Mouse (Mus musculus): ENCODE data around the gene Tmem38a. TPM values are rescaled to one million over a fixed set of nuclear protein-coding genes. Genes with fewer than 3 reads are reported as not detected.
A peak's percentile ranks its signal among the peaks of the same experiment; 100 is the strongest.

The Tmem38a gene
- polyA plus RNA-seq, 1 experiment from 2014 or later: 70.6 TPM

DNA sequence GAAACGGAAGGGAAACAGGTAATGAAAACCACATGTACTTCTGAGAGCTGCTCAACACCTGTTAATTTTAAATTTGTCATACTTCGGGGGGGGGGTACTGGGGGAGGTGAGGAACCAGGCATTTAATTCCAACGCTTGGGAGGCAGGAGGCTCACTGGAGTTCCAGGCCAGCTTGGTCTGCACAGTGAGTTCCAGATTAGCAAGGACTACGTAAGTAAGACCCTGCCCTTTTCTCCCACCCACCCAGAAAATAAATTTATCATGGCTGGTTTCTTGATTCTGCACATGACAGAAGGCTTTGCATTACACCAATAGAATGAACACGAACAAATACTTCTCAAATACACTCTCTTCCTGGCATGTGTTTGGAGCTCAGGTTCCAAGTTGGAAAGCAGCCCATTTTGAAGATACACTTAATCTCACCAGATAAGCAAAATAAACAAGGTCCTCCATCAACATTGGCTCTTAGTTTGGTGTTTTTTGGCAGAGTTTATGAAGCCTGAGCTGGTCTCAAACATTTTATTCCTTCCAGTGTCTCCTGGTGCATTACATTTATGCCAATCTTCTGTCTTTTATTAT is 22.5 kb upstream of the Tmem38a start:
- peak overlapping the region; percentile 80 for H3K9ac ChIP-seq (ENCODE audit: low read depth, low read length)

DNA sequence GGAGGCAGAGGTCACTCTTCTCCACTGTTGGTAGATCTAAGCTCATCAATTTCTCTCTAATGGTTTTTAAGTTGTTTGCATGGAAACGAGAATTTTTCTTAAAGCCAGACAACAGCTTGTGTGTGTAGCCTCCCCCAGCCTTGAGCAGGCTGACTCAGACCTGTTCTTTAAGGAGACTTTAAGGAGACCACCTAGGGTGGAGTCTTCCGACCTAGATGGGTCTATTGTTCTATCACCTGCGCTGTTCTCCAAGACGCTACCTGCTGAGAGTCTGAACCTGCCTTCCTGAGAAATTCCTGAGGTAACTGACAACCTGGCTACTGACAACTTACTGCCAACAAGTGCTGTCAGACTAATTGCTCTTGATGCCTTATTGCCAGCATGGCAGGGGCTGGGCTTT is 16.1 kb upstream of the Tmem38a start:
- WGBS: 43% methylated on average over 4 of the region's 4 CpGs
- Histone ChIP-seq H3K27me3 (replicated peaks; ENCODE audit: control insufficient read depth, insufficient read depth, low read length) (no peaks in the 10 kb centered on the region), H3K4me1 (ENCODE audit: control insufficient read depth, insufficient read depth, low read length) (no peaks in the 10 kb centered on the region), H3K27ac (replicated peaks; ENCODE audit: low read depth, low read length) (no peak overlapping the region), H3K4me2 (ENCODE audit: low read depth, low read length) (no peak overlapping the region), H3K9me3 (ENCODE audit: control insufficient read depth, low read length) (no peaks in the 10 kb centered on the region), H3K4me3 (ENCODE audit: low read depth, low read length) (no peak overlapping the region), H3K9ac (ENCODE audit: low read depth, low read length) (no peak overlapping the region), H3K36me3 (ENCODE audit: control insufficient read depth, insufficient read depth, low read length) (peaks cover 23% of the 10 kb centered on the region)
- ATAC-seq (ENCODE audit: low read depth): no peak
- no peak for DNase-seq (ENCODE audit: low spot score)

More for the DNA sequence above, 22.5 kb upstream of the Tmem38a start:
- Histone ChIP-seq H3K4me1 (ENCODE audit: control insufficient read depth, insufficient read depth, low read length) (peaks cover 20% of the 10 kb centered on the region), H3K9me3 (ENCODE audit: control insufficient read depth, low read length) (no peaks in the 10 kb centered on the region), H3K4me2 (ENCODE audit: low read depth, low read length) (peak overlapping the region; percentile 86), H3K27ac (replicated peaks; ENCODE audit: low read depth, low read length) (peak overlapping the region; percentile 94), H3K36me3 (ENCODE audit: control insufficient read depth, insufficient read depth, low read length) (peaks cover 14% of the 10 kb centered on the region; the same call in 1 of the 2 replicates), H3K27me3 (replicated peaks; ENCODE audit: control insufficient read depth, insufficient read depth, low read length) (no peaks in the 10 kb centered on the region), H3K4me3 (ENCODE audit: low read depth, low read length) (peak overlapping the region; percentile 98)
- 6% methylated on average over 5 of the region's 5 CpGs for WGBS
- ATAC-seq (ENCODE audit: low read depth): no peak
- DNase-seq (ENCODE audit: low spot score): peak; percentile 68

DNA sequence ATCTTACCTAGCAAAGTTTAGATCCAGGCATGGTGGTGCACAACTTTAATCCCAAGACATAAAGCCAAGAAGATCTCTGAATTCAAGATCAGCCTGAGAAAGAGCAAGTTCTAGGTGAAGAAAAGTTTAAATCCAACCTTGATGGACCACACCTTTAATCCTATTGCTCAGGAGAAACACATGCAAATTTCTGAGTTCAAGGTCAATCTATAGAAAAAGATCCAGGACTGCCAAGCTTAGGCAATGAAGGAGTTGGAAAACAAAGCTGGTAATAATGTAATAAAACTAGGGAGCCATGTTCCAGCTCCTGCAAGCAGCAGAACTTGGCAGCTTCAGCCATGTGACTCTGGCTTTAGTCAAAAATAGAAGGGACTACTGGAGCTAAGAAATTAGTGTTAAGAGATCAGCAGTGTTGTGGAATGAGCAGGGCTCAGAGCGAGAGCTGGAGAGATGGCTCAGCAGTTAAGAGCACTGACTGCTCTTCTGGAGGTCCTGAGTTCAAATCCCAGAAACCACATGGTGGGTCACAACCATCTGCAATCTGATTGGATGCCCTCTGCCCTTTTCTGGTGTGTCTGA is 10.7 kb upstream of the Tmem38a start:
- no peaks in the 10 kb centered on the region for H3K4me1 ChIP-seq (ENCODE audit: control insufficient read depth, insufficient read depth, low read length)
- H3K4me2 ChIP-seq (ENCODE audit: low read depth, low read length): no peak overlapping the region
- no peak overlapping the region for H3K4me3 ChIP-seq (ENCODE audit: low read depth, low read length)
- H3K27me3 ChIP-seq (replicated peaks; ENCODE audit: control insufficient read depth, insufficient read depth, low read length): no peaks in the 10 kb centered on the region
- H3K27ac ChIP-seq (replicated peaks; ENCODE audit: low read depth, low read length): no peak overlapping the region
- ATAC-seq (ENCODE audit: low read depth) (no peak), DNase-seq (ENCODE audit: low spot score) (no peak)
- H3K36me3 ChIP-seq (ENCODE audit: control insufficient read depth, insufficient read depth, low read length): peaks cover 50% of the 10 kb centered on the region
- H3K9ac ChIP-seq (ENCODE audit: low read depth, low read length): no peak overlapping the region
- no peaks in the 10 kb centered on the region for H3K9me3 ChIP-seq (ENCODE audit: control insufficient read depth, low read length)
- WGBS: 68% methylated on average over 1 of the region's 1 CpGs

DNA sequence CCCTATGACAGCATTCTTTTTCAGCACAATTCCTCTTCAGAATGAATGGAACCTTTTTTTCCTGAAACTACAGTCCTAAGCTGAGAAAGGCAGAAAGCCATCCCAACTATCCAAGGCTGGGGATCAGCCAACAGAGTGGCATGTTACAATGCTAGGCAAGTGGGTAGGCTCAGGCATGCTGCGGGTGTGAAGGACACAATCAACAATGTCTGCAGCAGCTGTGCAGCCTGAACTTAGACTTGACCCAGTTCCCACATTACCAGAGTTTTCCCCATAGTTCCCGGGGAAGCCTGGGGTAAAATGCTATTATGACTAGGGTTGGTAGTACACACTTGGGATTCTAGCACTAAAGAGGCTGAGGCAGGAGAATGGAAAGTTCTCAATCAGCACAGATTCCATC is 5.9 kb upstream of the Tmem38a start:
- H3K27me3 ChIP-seq (replicated peaks; ENCODE audit: control insufficient read depth, insufficient read depth, low read length): no peaks in the 10 kb centered on the region
- H3K4me3 ChIP-seq (ENCODE audit: low read depth, low read length): no peak overlapping the region
- no peaks in the 10 kb centered on the region for H3K9me3 ChIP-seq (ENCODE audit: control insufficient read depth, low read length)
- peaks cover 4% of the 10 kb centered on the region for H3K4me1 ChIP-seq (ENCODE audit: control insufficient read depth, insufficient read depth, low read length)
- DNase-seq (ENCODE audit: low spot score): no peak
- peaks cover 63% of the 10 kb centered on the region for H3K36me3 ChIP-seq (ENCODE audit: control insufficient read depth, insufficient read depth, low read length)
- H3K9ac ChIP-seq (ENCODE audit: low read depth, low read length): no peak overlapping the region
- WGBS: 96% methylated on average over 2 of the region's 2 CpGs
- H3K4me2 ChIP-seq (ENCODE audit: low read depth, low read length): no peak overlapping the region
- no peak for ATAC-seq (ENCODE audit: low read depth)
- no peak overlapping the region for H3K27ac ChIP-seq (replicated peaks; ENCODE audit: low read depth, low read length)

DNA sequence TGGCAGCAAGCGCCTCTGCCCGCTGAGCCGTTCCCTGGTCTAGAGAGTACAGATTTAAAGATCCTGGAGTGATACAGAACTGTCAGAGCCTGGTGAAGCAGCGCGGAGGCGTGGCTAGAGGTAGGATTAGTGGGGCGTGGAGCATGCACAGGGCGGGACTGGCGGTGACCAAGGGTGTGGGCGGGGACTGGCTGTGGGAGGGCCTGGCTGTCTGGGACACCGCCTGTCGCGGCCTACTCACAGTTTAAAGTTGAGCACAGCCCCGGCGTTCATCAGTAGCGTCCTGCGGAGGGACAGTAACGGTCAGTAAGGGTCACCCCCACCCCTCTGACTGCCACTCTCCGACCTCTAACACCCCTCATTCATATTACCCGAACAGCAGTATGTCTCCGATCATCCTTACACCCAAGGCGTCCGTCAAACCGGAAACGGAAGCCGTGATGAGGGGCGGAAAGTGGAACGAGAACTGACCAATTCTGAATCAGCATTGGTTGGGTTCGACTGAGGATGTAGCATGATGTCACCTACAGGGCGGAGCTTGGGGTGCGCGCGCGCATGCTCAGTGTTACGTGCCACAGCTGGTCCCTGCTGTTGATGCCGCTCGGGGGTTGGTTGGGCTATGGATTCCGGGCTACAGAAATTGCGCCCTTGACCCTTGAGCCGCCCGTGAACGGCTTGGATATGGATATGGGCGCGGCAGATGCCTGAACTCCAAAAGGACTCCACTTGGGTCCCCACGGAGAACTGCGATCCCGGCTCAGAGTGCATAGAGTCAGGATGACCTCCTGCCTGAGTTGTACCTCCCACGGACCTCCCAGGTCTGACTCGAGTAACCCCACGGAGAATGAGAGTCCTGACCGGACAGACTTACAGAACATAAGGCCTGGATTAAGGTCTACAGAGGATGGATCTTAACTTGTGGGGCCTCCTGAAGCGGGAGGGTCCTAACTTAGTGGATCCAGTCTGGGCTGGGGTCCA is 933 bp upstream of the Tmem38a start, which contains the start of gene Smim7:
Gene Smim7 (minus strand): TSS at position 456 of the 978 bp plus-strand sequence.
- Histone ChIP-seq H3K27ac (replicated peaks; ENCODE audit: low read depth, low read length) (peak within 1 kb of the TSS; percentile 95), H3K9me3 (ENCODE audit: control insufficient read depth, low read length) (no peaks in the 10 kb centered on the region), H3K4me3 (ENCODE audit: low read depth, low read length) (peak within 1 kb of the TSS; percentile 70), H3K27me3 (replicated peaks; ENCODE audit: control insufficient read depth, insufficient read depth, low read length) (no peaks in the 10 kb centered on the region), H3K4me1 (ENCODE audit: control insufficient read depth, insufficient read depth, low read length) (peaks cover 8% of the 10 kb centered on the region), H3K36me3 (ENCODE audit: control insufficient read depth, insufficient read depth, low read length) (peaks cover 38% of the 10 kb centered on the region), H3K9ac (ENCODE audit: low read depth, low read length) (peak within 1 kb of the TSS; percentile 80), H3K4me2 (ENCODE audit: low read depth, low read length) (peak within 1 kb of the TSS; percentile 73)
- ATAC-seq (ENCODE audit: low read depth) (peak; percentile 97), DNase-seq (ENCODE audit: low spot score) (peak; percentile 99)
- 0% methylated on average over 39 of the region's 52 CpGs for WGBS

DNA sequence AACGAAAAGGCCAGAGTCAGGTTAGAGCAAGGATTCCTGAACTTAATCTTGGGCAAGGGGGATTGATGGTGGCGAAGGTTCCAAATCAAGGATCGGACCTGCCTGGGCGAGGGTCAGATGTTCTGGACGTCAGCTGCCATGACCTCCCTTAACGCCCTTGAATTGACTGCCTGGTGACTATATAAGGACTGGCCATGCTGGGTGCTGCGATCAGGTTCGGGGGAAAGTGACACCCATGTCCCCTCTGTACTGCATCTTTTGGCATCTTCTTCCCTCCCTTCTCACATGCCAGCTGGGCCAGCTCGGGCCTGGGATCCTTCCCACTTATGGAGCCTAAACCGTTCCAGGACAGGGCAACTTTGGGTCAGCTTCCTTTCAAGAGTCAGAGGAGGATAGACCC is 652 bp downstream of the Tmem38a start:
- ATAC-seq (ENCODE audit: low read depth) (no peak), DNase-seq (ENCODE audit: low spot score) (no peak)
- H3K4me3 ChIP-seq (ENCODE audit: low read depth, low read length): peak overlapping the region; percentile 70
- peak overlapping the region; percentile 73 for H3K4me2 ChIP-seq (ENCODE audit: low read depth, low read length)
- H3K9ac ChIP-seq (ENCODE audit: low read depth, low read length): peak overlapping the region; percentile 80
- no peak overlapping the region; the same call in 1 of the 2 replicates for H3K27ac ChIP-seq (replicated peaks; ENCODE audit: low read depth, low read length)
- no peaks in the 10 kb centered on the region for H3K9me3 ChIP-seq (ENCODE audit: control insufficient read depth, low read length)
- H3K36me3 ChIP-seq (ENCODE audit: control insufficient read depth, insufficient read depth, low read length): peaks cover 22% of the 10 kb centered on the region
- H3K4me1 ChIP-seq (ENCODE audit: control insufficient read depth, insufficient read depth, low read length): peaks cover 8% of the 10 kb centered on the region
- H3K27me3 ChIP-seq (replicated peaks; ENCODE audit: control insufficient read depth, insufficient read depth, low read length): no peaks in the 10 kb centered on the region
- WGBS: 9% methylated on average over 10 of the region's 10 CpGs

DNA sequence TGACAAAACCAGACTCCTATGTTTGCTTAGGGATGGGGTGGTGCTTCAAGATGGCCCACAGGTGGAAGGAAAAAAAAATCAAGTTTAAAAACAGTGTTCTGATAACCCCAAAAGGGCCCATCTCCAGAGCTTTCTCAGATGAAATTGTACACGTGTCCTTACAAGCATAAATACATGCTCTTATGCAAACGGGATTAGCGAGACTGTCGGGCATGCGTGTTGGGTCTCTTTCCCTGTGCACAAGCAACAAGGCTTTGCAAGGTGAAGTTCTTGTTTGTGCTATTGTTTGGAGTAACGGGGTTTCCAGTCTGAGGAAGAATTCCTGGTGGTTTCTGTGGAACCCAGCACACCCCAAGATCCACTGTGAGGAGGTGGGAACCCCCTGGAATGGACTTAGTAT is 1.6 kb downstream of the Tmem38a start:
- peaks cover 13% of the 10 kb centered on the region for H3K36me3 ChIP-seq (ENCODE audit: control insufficient read depth, insufficient read depth, low read length)
- no peak overlapping the region for H3K27ac ChIP-seq (replicated peaks; ENCODE audit: low read depth, low read length)
- H3K27me3 ChIP-seq (replicated peaks; ENCODE audit: control insufficient read depth, insufficient read depth, low read length): no peaks in the 10 kb centered on the region
- H3K9me3 ChIP-seq (ENCODE audit: control insufficient read depth, low read length): no peaks in the 10 kb centered on the region
- no peak overlapping the region for H3K4me3 ChIP-seq (ENCODE audit: low read depth, low read length)
- DNase-seq (ENCODE audit: low spot score) (peak; percentile 44), ATAC-seq (ENCODE audit: low read depth) (no peak)
- peaks cover 8% of the 10 kb centered on the region for H3K4me1 ChIP-seq (ENCODE audit: control insufficient read depth, insufficient read depth, low read length)
- H3K4me2 ChIP-seq (ENCODE audit: low read depth, low read length): peak overlapping the region; percentile 73
- H3K9ac ChIP-seq (ENCODE audit: low read depth, low read length): no peak overlapping the region
- 74% methylated on average over 6 of the region's 6 CpGs for WGBS

DNA sequence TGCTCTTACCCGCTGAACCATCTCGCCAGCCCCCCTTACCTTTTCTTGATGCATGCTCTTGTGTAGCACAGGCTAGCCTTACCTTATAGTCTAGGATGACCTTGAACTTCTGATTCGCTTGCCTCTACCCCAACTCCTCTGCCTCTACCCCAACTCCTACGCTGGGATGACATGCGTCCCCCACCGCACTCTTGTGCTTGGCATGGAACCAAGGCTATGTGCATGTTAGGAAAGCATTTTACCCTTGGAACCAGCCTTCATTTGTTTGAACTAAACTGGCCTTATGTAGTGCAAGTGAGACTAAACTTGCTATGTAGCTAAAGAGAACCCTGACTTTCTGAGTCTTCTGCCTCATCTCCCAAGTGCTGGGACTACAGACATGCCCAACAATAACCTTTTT is 4.1 kb downstream of the Tmem38a start:
- Histone ChIP-seq H3K4me3 (ENCODE audit: low read depth, low read length) (no peak overlapping the region), H3K27ac (replicated peaks; ENCODE audit: low read depth, low read length) (no peak overlapping the region), H3K27me3 (replicated peaks; ENCODE audit: control insufficient read depth, insufficient read depth, low read length) (no peaks in the 10 kb centered on the region), H3K9ac (ENCODE audit: low read depth, low read length) (no peak overlapping the region), H3K9me3 (ENCODE audit: control insufficient read depth, low read length) (no peaks in the 10 kb centered on the region), H3K36me3 (ENCODE audit: control insufficient read depth, insufficient read depth, low read length) (no peaks in the 10 kb centered on the region), H3K4me1 (ENCODE audit: control insufficient read depth, insufficient read depth, low read length) (peaks cover 4% of the 10 kb centered on the region; the same call in 1 of the 2 replicates), H3K4me2 (ENCODE audit: low read depth, low read length) (no peak overlapping the region)
- 92% methylated on average over 6 of the region's 6 CpGs for WGBS
- ATAC-seq (ENCODE audit: low read depth) (no peak), DNase-seq (ENCODE audit: low spot score) (no peak)

Data from embryonic facial prominence, embryonic 14.5 days (tissue).